Mouse (Mus musculus) stomach, embryonic 16.5 days (tissue): ENCODE measurements around the gene F930015N05Rik. TPM values are rescaled to one million over a fixed set of nuclear protein-coding genes. Genes with fewer than 3 reads are reported as not detected.
A peak's percentile ranks its signal among the peaks of the same experiment; 100 is the strongest.

Source experiments
- ATAC-seq: fragments of 200-750 bp; cut with Nextera tagmentation; 2 replicates; pipeline ENCODE4 v1.8.0; 2017; ENCODE audit warnings: moderate number of reproducible peaks, moderate TSS enrichment; ENCODE audit not compliant: insufficient read depth, low FRiP score
- H3K27ac ChIP-seq: fragments of 300-500 bp; sonication (generic); 2 replicates; pipeline ENCODE4 v1.5.1; 2014; ENCODE audit warnings: low read length
- H3K27me3 ChIP-seq: fragments of 300-500 bp; sonication (generic); 2 replicates; pipeline ENCODE4 v1.6.1; 2014; ENCODE audit warnings: low read length, control low read depth, mixed read lengths; ENCODE audit not compliant: control insufficient read depth, insufficient read depth
- H3K36me3 ChIP-seq: fragments of 300-500 bp; sonication (generic); 2 replicates; pipeline ENCODE4 v1.6.1; 2014; ENCODE audit warnings: low read length; ENCODE audit not compliant: control insufficient read depth, insufficient read depth
- H3K4me1 ChIP-seq: fragments of 300-500 bp; sonication (generic); 2 replicates; pipeline ENCODE4 v1.6.1; 2014; ENCODE audit warnings: low read length, control low read depth, mixed read lengths; ENCODE audit not compliant: control insufficient read depth, insufficient read depth
- H3K4me2 ChIP-seq: fragments of 300-500 bp; sonication (generic); 2 replicates; pipeline ENCODE4 v1.6.1; 2014; ENCODE audit warnings: low read depth, low read length, mixed read lengths
- H3K4me3 ChIP-seq: fragments of 300-500 bp; sonication (generic); replicated peaks from 2 replicates; pipeline ENCODE4 v1.5.1; 2014; ENCODE audit warnings: mild to moderate bottlenecking, low read length
- H3K9ac ChIP-seq: fragments of 300-500 bp; sonication (generic); 2 replicates; pipeline ENCODE4 v1.6.1; 2014; ENCODE audit warnings: low read length
- H3K9me3 ChIP-seq: fragments of 300-500 bp; sonication (generic); replicated peaks from 2 replicates; pipeline ENCODE4 v1.6.1; 2016; ENCODE audit warnings: low read length, control low read depth; ENCODE audit not compliant: control insufficient read depth
- WGBS: fragments of 180-500 bp; shearing (Covaris S2); extraction: QIAGEN DNeasy Blood & Tissue Kit; methylation state at CpG from one replicate; pipeline ENCODE4 v1.1.7; 2014; 5-methylcytosine and 5-hydroxymethylcytosine counted together
- polyA plus RNA-seq: library from polyadenylated mRNA; unstranded; fragments of >200 nt; fragmentation: Nextera tagmentation; extraction: Ambion mirVana; gene quantifications from 2 replicates; pipeline ENCODE4 v1.2.1, GENCODE M21; 2015

Gene F930015N05Rik
- polyA plus RNA-seq, 1 experiment from 2014 or later = 0.15 TPM

- no peaks in the 10 kb centered on the region for H3K9me3 ChIP-seq
- no peak overlapping the region for H3K4me3 ChIP-seq
- WGBS = 76% methylated on average over 3 of the region's 3 CpGs
- 0 out of 2 replicates have a peak, but pooled peaks cover 3% of the 10 kb centered on the region for H3K27me3 ChIP-seq
- 0 out of 2 replicates have a peak, but pooled peaks cover 5% of the 10 kb centered on the region for H3K4me1 ChIP-seq
- no peak for ATAC-seq
- no peak overlapping the region for H3K4me2 ChIP-seq
- no peak overlapping the region for H3K27ac ChIP-seq
- H3K9ac ChIP-seq = no peak overlapping the region
- no peaks in the 10 kb centered on the region for H3K36me3 ChIP-seq
Measured at GRCm38 (mm10) chr11:64397612-64398011, 38.8 kb downstream of the F930015N05Rik start.

- Histone ChIP-seq H3K27ac (no peak overlapping the region), H3K9me3 (no peaks in the 10 kb centered on the region), H3K4me3 (no peak overlapping the region), H3K36me3 (no peaks in the 10 kb centered on the region), H3K4me2 (no peak overlapping the region), H3K9ac (no peak overlapping the region), H3K4me1 (0 out of 2 replicates have a peak, but pooled peaks cover 5% of the 10 kb centered on the region), H3K27me3 (0 out of 2 replicates have a peak, but pooled peaks cover 3% of the 10 kb centered on the region)
- 68% methylated on average over 6 of the region's 6 CpGs for WGBS
- no peak for ATAC-seq
Measured at GRCm38 (mm10) chr11:64396949-64397348, 39.5 kb downstream of the F930015N05Rik start.

GRCm38 (mm10) chr11:64396331-64396881 is 40.0 kb downstream of the F930015N05Rik start:
- Histone ChIP-seq H3K4me3 (no peak overlapping the region), H3K27me3 (0 out of 2 replicates have a peak, but pooled peaks cover 3% of the 10 kb centered on the region), H3K27ac (no peak overlapping the region), H3K9me3 (no peaks in the 10 kb centered on the region), H3K9ac (no peak overlapping the region), H3K4me1 (0 out of 2 replicates have a peak, but pooled peaks cover 5% of the 10 kb centered on the region), H3K4me2 (peak overlapping the region; percentile 16; the same call in 1 of the 2 replicates), H3K36me3 (no peaks in the 10 kb centered on the region)
- WGBS = 17% methylated on average over 7 of the region's 7 CpGs
- no peak for ATAC-seq

GRCm38 (mm10) chr11:64386333-64386732 is 50.1 kb downstream of the F930015N05Rik start:
- Histone ChIP-seq H3K4me2 (no peak overlapping the region), H3K4me1 (no peaks in the 10 kb centered on the region), H3K9me3 (no peaks in the 10 kb centered on the region), H3K27ac (no peak overlapping the region), H3K9ac (no peak overlapping the region), H3K4me3 (no peak overlapping the region), H3K27me3 (no peaks in the 10 kb centered on the region), H3K36me3 (no peaks in the 10 kb centered on the region)
- no peak for ATAC-seq
- WGBS = 84% methylated on average over 4 of the region's 4 CpGs

Other genes with a start within 250 kb of the F930015N05Rik start
- gene Hs3st3a1, start 1.3 kb downstream of the F930015N05Rik start, polyA plus RNA-seq = 0.97 and 1.1 TPM in 2 replicates